Mouse (Mus musculus): Measurements from ENCODE around the gene Men1. TPM values are rescaled to one million over a fixed set of nuclear protein-coding genes. Genes with fewer than 3 reads are reported as not detected.

The Men1 gene
- total and polyA plus RNA-seq, 2 experiments from 2014 or later: 57.8 to 93.4 TPM

DNA sequence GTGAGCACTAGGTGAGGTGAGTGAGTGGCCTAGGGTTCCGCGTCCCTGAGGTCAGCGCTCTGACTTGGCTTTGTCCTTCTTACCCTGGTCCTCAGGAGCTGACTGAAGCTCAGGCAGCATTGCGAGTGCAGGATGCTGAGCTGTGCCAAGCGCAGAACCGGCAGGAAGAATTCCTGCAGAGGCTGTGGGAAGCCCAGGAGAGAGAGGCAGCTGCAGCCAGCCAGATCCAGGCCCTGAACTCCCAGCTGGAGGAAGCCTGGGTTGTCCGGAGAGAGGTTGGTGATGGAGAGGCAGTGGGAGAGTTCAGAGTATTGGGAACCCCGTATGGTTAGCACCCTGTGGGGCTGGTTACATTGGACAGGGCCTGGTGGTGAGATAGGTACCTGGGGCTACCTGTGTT lies 21.0 kb upstream of the Men1 start:
- Histone ChIP-seq H3K27me3 (ENCODE audit: insufficient read depth, low read length) (no peaks in the 10 kb centered on the region), H3K9me3 (ENCODE audit: low read length) (no peaks in the 10 kb centered on the region), H3K27ac (no peak overlapping the region), H3K4me2 (ENCODE audit: low read depth, low read length) (no peak overlapping the region), H3K4me3 (ENCODE audit: low read length) (no peak overlapping the region), H3K36me3 (ENCODE audit: insufficient read depth, low read length) (peaks cover 13% of the 10 kb centered on the region), H3K4me1 (ENCODE audit: insufficient read depth, low read length) (no peaks in the 10 kb centered on the region), H3K9ac (replicated peaks; ENCODE audit: low read length) (no peak overlapping the region)
- DNase-seq (ENCODE audit: low spot score) (no peak), ATAC-seq (no peak)
- 86% methylated on average over 8 of the region's 8 CpGs for WGBS
- no peak for TF ChIP-seq CTCF (IDR thresholded peaks at IDR 0.05; ENCODE audit: low read depth)

GRCm38 (mm10) chr19:6314513-6314912 lies 20.3 kb upstream of the Men1 start:
- WGBS: 70% methylated on average over 8 of the region's 8 CpGs
- Histone ChIP-seq H3K27ac (no peak overlapping the region), H3K9me3 (ENCODE audit: low read length) (no peaks in the 10 kb centered on the region), H3K36me3 (ENCODE audit: insufficient read depth, low read length) (peaks cover 13% of the 10 kb centered on the region), H3K27me3 (ENCODE audit: insufficient read depth, low read length) (no peaks in the 10 kb centered on the region), H3K4me3 (ENCODE audit: low read length) (no peak overlapping the region), H3K4me2 (ENCODE audit: low read depth, low read length) (no peak overlapping the region), H3K9ac (replicated peaks; ENCODE audit: low read length) (no peak overlapping the region), H3K4me1 (ENCODE audit: insufficient read depth, low read length) (no peaks in the 10 kb centered on the region)
- TF ChIP-seq CTCF (IDR thresholded peaks at IDR 0.05; ENCODE audit: low read depth): no peak
- ATAC-seq (no peak), DNase-seq (ENCODE audit: low spot score) (no peak)

GRCm38 (mm10) chr19:6315573-6315972 lies 19.2 kb upstream of the Men1 start:
- H3K4me2 ChIP-seq (ENCODE audit: low read depth, low read length): no peak overlapping the region
- no peaks in the 10 kb centered on the region for H3K4me1 ChIP-seq (ENCODE audit: insufficient read depth, low read length)
- H3K27ac ChIP-seq: no peak overlapping the region
- no peak overlapping the region for H3K9ac ChIP-seq (replicated peaks; ENCODE audit: low read length)
- no peaks in the 10 kb centered on the region for H3K27me3 ChIP-seq (ENCODE audit: insufficient read depth, low read length)
- H3K9me3 ChIP-seq (ENCODE audit: low read length): no peaks in the 10 kb centered on the region
- no peak for TF ChIP-seq CTCF (IDR thresholded peaks at IDR 0.05; ENCODE audit: low read depth)
- 68% methylated on average over 14 of the region's 14 CpGs for WGBS
- ATAC-seq (no peak), DNase-seq (ENCODE audit: low spot score) (no peak)
- H3K4me3 ChIP-seq (ENCODE audit: low read length): no peak overlapping the region
- H3K36me3 ChIP-seq (ENCODE audit: insufficient read depth, low read length): peaks cover 13% of the 10 kb centered on the region

DNA sequence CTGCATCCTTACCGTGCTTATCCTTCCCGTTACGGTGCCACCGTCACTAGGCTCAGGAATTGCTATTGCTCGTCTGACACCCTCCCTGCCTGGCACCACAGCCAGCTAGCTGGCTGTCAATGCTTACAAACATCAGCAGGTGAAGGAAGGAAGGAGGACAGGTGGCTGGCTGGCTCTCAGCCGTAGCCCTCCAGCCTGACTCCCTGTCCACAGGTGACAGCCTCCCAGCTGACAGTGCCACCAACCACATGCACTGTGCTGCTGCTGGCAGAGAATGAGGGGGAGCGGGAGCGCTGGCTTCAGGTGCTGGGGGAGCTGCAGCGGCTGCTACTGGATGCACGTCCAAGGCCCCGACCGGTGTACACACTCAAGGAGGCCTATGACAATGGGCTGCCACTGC lies 16.6 kb upstream of the Men1 start:
- no peak for ATAC-seq
- Histone ChIP-seq H3K27me3 (ENCODE audit: insufficient read depth, low read length) (no peaks in the 10 kb centered on the region), H3K27ac (no peak overlapping the region), H3K4me1 (ENCODE audit: insufficient read depth, low read length) (no peaks in the 10 kb centered on the region), H3K36me3 (ENCODE audit: insufficient read depth, low read length) (peaks cover 13% of the 10 kb centered on the region), H3K4me3 (ENCODE audit: low read length) (no peak overlapping the region), H3K9ac (replicated peaks; ENCODE audit: low read length) (no peak overlapping the region), H3K9me3 (ENCODE audit: low read length) (no peaks in the 10 kb centered on the region), H3K4me2 (ENCODE audit: low read depth, low read length) (no peak overlapping the region)
- WGBS: 86% methylated on average over 12 of the region's 12 CpGs
- no peak for TF ChIP-seq CTCF (IDR thresholded peaks at IDR 0.05; ENCODE audit: low read depth)
- no peak for DNase-seq (ENCODE audit: low spot score)

DNA sequence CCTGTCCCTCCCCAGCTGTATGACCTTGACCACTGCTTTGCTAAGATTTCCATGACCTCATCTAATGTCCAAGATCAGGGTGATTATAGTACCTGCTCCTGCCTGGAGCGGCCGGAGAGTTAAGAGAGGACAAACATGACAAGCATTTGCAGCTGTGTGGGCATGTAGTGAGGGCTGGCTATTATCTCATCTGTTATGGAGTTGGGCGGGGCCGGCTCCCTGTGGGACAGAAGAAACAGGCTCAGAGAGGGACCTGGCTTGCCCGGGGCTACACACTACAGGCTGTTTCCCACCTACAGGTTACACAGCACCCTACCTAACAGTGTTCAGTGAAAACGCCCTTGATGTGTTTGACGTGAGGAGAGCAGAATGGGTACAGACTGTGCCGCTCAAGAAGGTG lies 13.4 kb upstream of the Men1 start:
- Histone ChIP-seq H3K4me1 (ENCODE audit: insufficient read depth, low read length) (no peaks in the 10 kb centered on the region), H3K36me3 (ENCODE audit: insufficient read depth, low read length) (0 out of 2 replicates have a peak, but pooled peaks cover 5% of the 10 kb centered on the region), H3K27me3 (ENCODE audit: insufficient read depth, low read length) (no peaks in the 10 kb centered on the region), H3K4me3 (ENCODE audit: low read length) (no peak overlapping the region), H3K9me3 (ENCODE audit: low read length) (no peaks in the 10 kb centered on the region), H3K9ac (replicated peaks; ENCODE audit: low read length) (no peak overlapping the region), H3K4me2 (ENCODE audit: low read depth, low read length) (no peak overlapping the region), H3K27ac (no peak overlapping the region)
- TF ChIP-seq CTCF (IDR thresholded peaks at IDR 0.05; ENCODE audit: low read depth): no peak
- no peak for ATAC-seq
- WGBS: 88% methylated on average over 8 of the region's 8 CpGs
- no peak for DNase-seq (ENCODE audit: low spot score)

GRCm38 (mm10) chr19:6321786-6322621 lies 12.8 kb upstream of the Men1 start:
- Histone ChIP-seq H3K36me3 (ENCODE audit: insufficient read depth, low read length) (0 out of 2 replicates have a peak, but pooled peaks cover 5% of the 10 kb centered on the region), H3K4me3 (ENCODE audit: low read length) (no peak overlapping the region), H3K9ac (replicated peaks; ENCODE audit: low read length) (no peak overlapping the region), H3K27me3 (ENCODE audit: insufficient read depth, low read length) (no peaks in the 10 kb centered on the region), H3K4me2 (ENCODE audit: low read depth, low read length) (no peak overlapping the region), H3K27ac (no peak overlapping the region), H3K4me1 (ENCODE audit: insufficient read depth, low read length) (no peaks in the 10 kb centered on the region), H3K9me3 (ENCODE audit: low read length) (no peaks in the 10 kb centered on the region)
- WGBS: 86% methylated on average over 33 of the region's 33 CpGs
- ATAC-seq (no peak), DNase-seq (ENCODE audit: low spot score) (no peak)
- no peak for TF ChIP-seq CTCF (IDR thresholded peaks at IDR 0.05; ENCODE audit: low read depth)

DNA sequence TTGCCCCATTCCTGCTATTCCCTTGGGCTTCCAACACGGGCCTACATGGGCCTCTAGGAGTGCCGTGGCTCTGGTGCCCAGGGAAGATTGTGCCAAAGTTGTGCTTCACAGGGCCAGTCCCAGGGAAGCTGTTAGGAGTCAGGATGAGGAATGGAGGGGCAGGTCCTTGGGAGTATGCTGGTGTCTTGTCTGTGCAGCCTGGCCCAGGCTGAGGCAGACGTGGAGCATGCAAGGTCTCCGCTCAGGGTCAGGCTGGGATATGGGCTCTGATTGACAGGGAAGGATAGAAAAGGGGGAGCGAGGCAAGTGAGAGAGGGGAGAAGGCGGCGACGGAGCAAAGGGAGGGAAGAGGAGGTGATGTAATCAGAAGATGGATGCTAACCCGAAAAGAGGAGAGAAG lies 10.0 kb upstream of the Men1 start:
- no peaks in the 10 kb centered on the region for H3K27me3 ChIP-seq (ENCODE audit: insufficient read depth, low read length)
- no peaks in the 10 kb centered on the region for H3K9me3 ChIP-seq (ENCODE audit: low read length)
- WGBS: 87% methylated on average over 9 of the region's 9 CpGs
- no peaks in the 10 kb centered on the region for H3K36me3 ChIP-seq (ENCODE audit: insufficient read depth, low read length)
- H3K9ac ChIP-seq (replicated peaks; ENCODE audit: low read length): no peak overlapping the region
- no peak overlapping the region for H3K4me2 ChIP-seq (ENCODE audit: low read depth, low read length)
- ATAC-seq (no peak), DNase-seq (ENCODE audit: low spot score) (no peak)
- TF ChIP-seq CTCF (IDR thresholded peaks at IDR 0.05; ENCODE audit: low read depth): no peak
- no peaks in the 10 kb centered on the region for H3K4me1 ChIP-seq (ENCODE audit: insufficient read depth, low read length)
- H3K4me3 ChIP-seq (ENCODE audit: low read length): no peak overlapping the region
- no peak overlapping the region for H3K27ac ChIP-seq
